Mouse (Mus musculus) intestine, postnatal 0 days (tissue): ENCODE measurements around the gene Tmem253. TPM values are rescaled to one million over a fixed set of nuclear protein-coding genes. Genes with fewer than 3 reads are reported as not detected.

Source experiments
- ATAC-seq: fragments of 200-750 bp; cut with Nextera tagmentation; 2 replicates; pipeline ENCODE4 v1.8.0; 2017; ENCODE audit warnings: mild to moderate bottlenecking, moderate TSS enrichment, moderate library complexity
- H3K27ac ChIP-seq: fragments of 300-500 bp; sonication (generic); 2 replicates; pipeline ENCODE4 v1.5.1; 2014; ENCODE audit warnings: mild to moderate bottlenecking, low read depth, low read length, moderate library complexity
- H3K27me3 ChIP-seq: fragments of 300-500 bp; sonication (generic); replicated peaks from 2 replicates; pipeline ENCODE4 v1.6.1; 2014; ENCODE audit warnings: low read length, mixed read lengths; ENCODE audit not compliant: control insufficient read depth, insufficient read depth
- H3K36me3 ChIP-seq: fragments of 300-500 bp; sonication (generic); 2 replicates; pipeline ENCODE4 v1.6.1; 2014; ENCODE audit warnings: mild to moderate bottlenecking, moderate library complexity; ENCODE audit not compliant: control insufficient read depth, insufficient read depth
- H3K4me1 ChIP-seq: fragments of 300-500 bp; sonication (generic); replicated peaks from 2 replicates; pipeline ENCODE4 v1.6.1; 2014; ENCODE audit warnings: antibody characterized with exemption, low read length, mixed read lengths; ENCODE audit not compliant: control insufficient read depth, insufficient read depth
- H3K4me2 ChIP-seq: fragments of 300-500 bp; sonication (generic); replicated peaks from 2 replicates; pipeline ENCODE4 v1.6.1; 2014; ENCODE audit warnings: low read depth, mild to moderate bottlenecking, moderate library complexity
- H3K4me3 ChIP-seq: fragments of 300-500 bp; sonication (generic); 2 replicates; pipeline ENCODE4 v1.5.1; 2014; ENCODE audit warnings: low read depth, low read length
- H3K9ac ChIP-seq: fragments of 300-500 bp; sonication (generic); 2 replicates; pipeline ENCODE4 v1.6.1; 2014; ENCODE audit warnings: mild to moderate bottlenecking, low read depth, low read length
- H3K9me3 ChIP-seq: fragments of 300-500 bp; sonication (generic); 2 replicates; pipeline ENCODE4 v1.6.1; 2016; ENCODE audit warnings: mixed run types; ENCODE audit not compliant: control insufficient read depth
- CTCF ChIP-seq: sonication (generic); IDR thresholded peaks from 2 replicates; pipeline ENCODE4 v1.5.1; 2016; ENCODE audit warnings: low read depth, mild to moderate bottlenecking, control low read depth, antibody characterized with exemption, moderate library complexity
- WGBS: fragments of 180-500 bp; shearing (Covaris S2); extraction: QIAGEN DNeasy Blood & Tissue Kit; methylation state at CpG from one replicate; pipeline ENCODE4 v1.1.7; 2014; 5-methylcytosine and 5-hydroxymethylcytosine counted together
- polyA plus RNA-seq: library from polyadenylated mRNA; unstranded; fragments of >200 nt; fragmentation: Nextera tagmentation; extraction: Ambion mirVana; gene quantifications from 2 replicates; pipeline ENCODE4 v1.2.1, GENCODE M21; 2015

Tmem253 gene
- polyA plus RNA-seq, 1 experiment from 2014 or later, result 224 TPM

DNA sequence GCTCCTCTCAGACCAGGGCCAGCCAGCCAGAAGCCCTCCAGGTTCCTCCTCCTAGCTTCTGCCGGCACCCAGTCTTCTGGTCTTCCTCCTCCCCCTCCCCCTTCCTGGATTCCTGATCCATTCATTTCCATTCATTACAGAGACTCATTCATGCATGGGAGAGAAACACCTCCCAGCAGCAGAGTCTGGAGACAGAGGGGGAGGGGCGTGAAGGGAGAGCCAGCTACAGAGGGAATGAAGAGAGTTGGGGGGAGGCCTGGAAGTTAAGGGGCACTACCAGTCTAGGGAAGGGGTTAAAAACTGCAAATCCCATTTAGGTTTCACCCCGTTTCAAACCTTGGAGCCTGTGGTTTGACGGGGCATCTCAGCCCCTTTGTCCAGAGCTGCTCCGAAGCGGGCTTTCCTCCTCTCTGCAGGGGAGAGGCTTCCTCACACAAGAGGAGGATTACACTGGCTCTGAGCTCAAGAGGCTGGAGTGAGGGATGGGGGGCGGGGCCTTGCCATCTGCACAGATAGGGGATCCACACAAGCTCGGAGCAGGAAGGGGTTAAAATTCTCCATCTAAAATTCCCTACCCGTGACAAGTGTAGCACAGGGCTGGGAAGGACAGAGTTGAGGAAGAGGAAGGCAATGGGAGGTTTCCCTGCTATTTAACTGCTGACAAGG is 4.9 kb upstream of the Tmem253 start:
- WGBS, result 25% methylated on average over 9 of the region's 9 CpGs
- H3K4me1 ChIP-seq, result 0 out of 2 replicates have a peak, but pooled peaks cover 6% of the 10 kb centered on the region
- H3K9me3 ChIP-seq, result no peaks in the 10 kb centered on the region
- no peak overlapping the region for H3K9ac ChIP-seq
- peak overlapping the region; percentile 17; the same call in 1 of the 2 replicates for H3K4me2 ChIP-seq
- H3K36me3 ChIP-seq, result peaks cover 32% of the 10 kb centered on the region
- TF ChIP-seq CTCF, result no peak
- no peak overlapping the region for H3K27ac ChIP-seq
- no peaks in the 10 kb centered on the region for H3K27me3 ChIP-seq
- H3K4me3 ChIP-seq, result no peak overlapping the region
- no peak for ATAC-seq

DNA sequence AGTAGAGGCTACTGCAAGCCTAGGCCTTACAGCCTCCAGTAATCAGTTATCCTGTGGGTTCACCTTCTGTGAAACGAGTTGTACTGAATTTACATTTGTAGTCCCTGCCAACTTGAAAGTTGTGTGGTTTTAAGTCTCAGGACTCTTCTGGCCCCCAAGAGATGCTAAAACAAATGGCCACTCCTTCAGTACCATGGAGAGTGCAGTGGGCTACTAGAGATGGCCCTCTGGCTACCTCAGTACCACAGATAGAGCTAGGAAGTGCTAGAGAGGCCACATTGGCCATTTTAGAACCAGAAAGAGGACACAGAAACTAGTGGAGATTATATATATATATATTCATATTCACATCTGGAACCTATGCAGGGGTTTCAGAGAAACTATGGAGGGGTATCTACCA is 3.8 kb upstream of the Tmem253 start:
- TF ChIP-seq CTCF, result no peak

DNA sequence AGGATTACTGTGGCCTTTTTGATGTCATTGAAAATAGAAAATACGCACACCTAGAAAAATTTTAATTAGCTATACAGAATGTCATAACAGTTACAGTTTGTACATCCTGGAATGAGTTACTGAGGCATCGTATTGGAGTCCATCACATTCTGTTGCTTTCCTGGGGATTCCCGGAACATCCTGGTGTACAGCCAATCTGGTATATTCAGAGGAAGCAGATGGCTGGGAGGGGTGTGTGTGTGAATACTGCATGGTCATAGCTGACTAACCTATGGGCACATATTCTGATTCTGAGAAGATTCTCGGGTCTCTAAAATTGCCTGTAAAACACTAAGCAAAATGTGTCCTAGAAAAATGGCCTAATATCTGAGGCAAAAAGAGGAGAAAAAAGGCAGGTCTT is 3.4 kb upstream of the Tmem253 start:
- no peaks in the 10 kb centered on the region for H3K27me3 ChIP-seq
- no peak overlapping the region for H3K27ac ChIP-seq
- peaks cover 20% of the 10 kb centered on the region; the same call in 1 of the 2 replicates for H3K4me1 ChIP-seq
- no peaks in the 10 kb centered on the region for H3K9me3 ChIP-seq
- H3K4me2 ChIP-seq, result no peak overlapping the region
- peaks cover 18% of the 10 kb centered on the region for H3K36me3 ChIP-seq
- ATAC-seq, result no peak
- no peak for TF ChIP-seq CTCF
- 63% methylated on average over 4 of the region's 4 CpGs for WGBS
- no peak overlapping the region for H3K4me3 ChIP-seq
- no peak overlapping the region for H3K9ac ChIP-seq

More for the DNA sequence above, 3.8 kb upstream of the Tmem253 start:
- H3K4me1 ChIP-seq, result peaks cover 16% of the 10 kb centered on the region; the same call in 1 of the 2 replicates
- peaks cover 22% of the 10 kb centered on the region for H3K36me3 ChIP-seq
- WGBS, result 83% methylated on average over 1 of the region's 1 CpGs
- H3K4me3 ChIP-seq, result no peak overlapping the region
- no peak overlapping the region for H3K4me2 ChIP-seq
- H3K27ac ChIP-seq, result no peak overlapping the region
- no peak for ATAC-seq
- H3K27me3 ChIP-seq, result no peaks in the 10 kb centered on the region
- H3K9ac ChIP-seq, result no peak overlapping the region
- H3K9me3 ChIP-seq, result no peaks in the 10 kb centered on the region

DNA sequence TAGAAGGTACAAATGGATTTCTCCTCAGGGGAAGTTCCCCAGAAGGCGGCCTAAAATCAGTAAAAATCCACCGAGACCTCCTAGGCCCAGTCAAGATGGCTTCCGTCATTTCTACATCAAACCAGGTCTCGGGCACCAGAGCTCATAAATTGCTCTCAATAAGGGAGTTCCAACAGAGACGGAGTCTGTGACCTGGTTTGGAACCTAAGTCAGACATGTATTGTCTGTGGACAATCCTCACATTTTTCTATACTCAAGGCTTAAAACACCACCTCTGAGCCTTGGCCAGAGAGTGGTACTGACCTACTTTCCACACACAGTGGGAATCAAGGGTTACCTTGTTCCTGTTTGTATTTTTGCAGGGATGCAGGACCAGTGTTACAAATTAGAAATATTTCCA is 2.9 kb upstream of the Tmem253 start:
- Histone ChIP-seq H3K4me3 (no peak overlapping the region), H3K27me3 (no peaks in the 10 kb centered on the region), H3K27ac (no peak overlapping the region), H3K4me2 (no peak overlapping the region), H3K36me3 (peaks cover 14% of the 10 kb centered on the region; the same call in 1 of the 2 replicates), H3K9me3 (no peaks in the 10 kb centered on the region), H3K9ac (no peak overlapping the region), H3K4me1 (peaks cover 20% of the 10 kb centered on the region; the same call in 1 of the 2 replicates)
- 85% methylated on average over 5 of the region's 5 CpGs for WGBS
- TF ChIP-seq CTCF, result no peak
- ATAC-seq, result no peak

DNA sequence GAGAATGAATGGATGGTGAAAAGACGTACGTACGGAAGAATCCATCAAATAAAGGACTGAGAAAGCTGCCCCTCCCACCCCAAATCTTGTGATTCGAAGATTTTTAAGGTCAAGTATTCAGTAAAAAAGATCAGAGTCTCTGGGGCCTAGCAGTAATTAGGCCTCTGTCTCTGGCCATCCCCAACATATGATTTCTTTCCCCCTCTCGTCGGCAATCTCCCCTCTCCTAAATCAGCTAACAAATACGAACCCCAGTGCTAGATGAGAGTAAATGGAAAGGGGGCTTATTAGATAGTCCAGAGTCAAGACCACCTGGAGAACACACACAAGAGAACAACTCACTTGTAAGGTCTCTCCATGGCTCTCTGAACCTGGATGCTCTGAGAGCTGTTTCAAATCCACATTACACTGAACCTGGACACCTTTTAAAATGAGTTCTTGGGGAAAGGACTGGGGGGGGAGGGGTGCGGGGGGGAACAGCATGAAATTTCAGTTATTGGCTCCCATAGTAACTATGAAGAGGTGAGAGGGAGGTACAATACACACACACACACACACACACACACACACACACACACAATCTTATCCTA is 2.3 kb upstream of the Tmem253 start:
- whole genome bisulfite sequencing, result 69% methylated on average over 8 of the region's 8 CpGs
- Histone ChIP-seq H3K36me3 (peaks cover 12% of the 10 kb centered on the region; the same call in 1 of the 2 replicates), H3K27ac (no peak overlapping the region), H3K4me3 (no peak overlapping the region), H3K4me1 (peaks cover 20% of the 10 kb centered on the region; the same call in 1 of the 2 replicates), H3K27me3 (no peaks in the 10 kb centered on the region), H3K4me2 (peak overlapping the region; percentile 86; the same call in 1 of the 2 replicates), H3K9ac (no peak overlapping the region), H3K9me3 (no peaks in the 10 kb centered on the region)
- no peak for TF ChIP-seq CTCF
- ATAC-seq, result no peak

DNA sequence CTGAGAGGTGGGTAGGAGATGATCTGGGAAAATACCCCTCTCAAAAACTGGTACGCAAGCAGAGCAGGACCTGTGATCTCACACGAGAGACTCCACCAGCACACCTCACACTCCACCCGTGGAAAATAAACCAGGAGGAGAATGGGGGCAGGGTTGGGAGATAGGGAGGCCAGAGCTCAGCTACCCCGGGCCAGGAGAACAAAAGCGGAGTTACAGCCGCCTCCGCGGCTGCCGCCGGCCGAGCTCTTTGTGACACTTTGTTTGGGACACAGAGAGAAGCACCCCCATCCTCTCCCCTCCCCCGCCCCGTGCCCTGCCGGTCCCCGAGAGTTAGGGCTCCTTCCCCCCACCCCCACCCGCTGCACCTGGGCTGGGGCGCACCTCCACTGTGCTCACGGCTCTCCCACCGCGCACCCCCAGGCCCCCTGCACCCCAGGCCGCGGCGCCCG is 1.7 kb upstream of the Tmem253 start:
- peaks cover 20% of the 10 kb centered on the region; the same call in 1 of the 2 replicates for H3K4me1 ChIP-seq
- no peak for TF ChIP-seq CTCF
- 4% methylated on average over 13 of the region's 24 CpGs for WGBS
- H3K27ac ChIP-seq, result peak overlapping the region; percentile 96
- no peaks in the 10 kb centered on the region for H3K27me3 ChIP-seq
- H3K9me3 ChIP-seq, result no peaks in the 10 kb centered on the region
- H3K36me3 ChIP-seq, result peaks cover 6% of the 10 kb centered on the region; the same call in 1 of the 2 replicates
- peak overlapping the region; percentile 86 for H3K4me2 ChIP-seq
- H3K4me3 ChIP-seq, result peak overlapping the region; percentile 74
- peak overlapping the region; percentile 89 for H3K9ac ChIP-seq
- 0 out of 2 replicates have a peak, but pooled peaks have one; percentile 3 for ATAC-seq
